Mouse (Mus musculus): ENCODE results near the gene Fgfr2.
A peak's percentile ranks its signal among the peaks of the same experiment; 100 is the strongest.

Fgfr2 gene

GRCm38 (mm10) chr7:130659129-130659528 lies 2464.0 kb downstream of the Fgfr2 start:
- no peak for DNase-seq

- DNase-seq: peak; percentile 77
Observed at GRCm38 (mm10) chr7:130657751-130658150, 2465.4 kb downstream of the Fgfr2 start.

GRCm38 (mm10) chr7:130656965-130657364 lies 2466.2 kb downstream of the Fgfr2 start:
- DNase-seq: no peak

GRCm38 (mm10) chr7:130654562-130654961 lies 2468.6 kb downstream of the Fgfr2 start:
- DNase-seq: peak; percentile 68

GRCm38 (mm10) chr7:130653036-130653555 lies 2470.1 kb downstream of the Fgfr2 start:
- peak; percentile 58 for DNase-seq

- DNase-seq: no peak
Observed at GRCm38 (mm10) chr7:130650621-130651020, 2472.5 kb downstream of the Fgfr2 start.

GRCm38 (mm10) chr7:130649257-130649656 lies 2473.9 kb downstream of the Fgfr2 start:
- DNase-seq: peak; percentile 58

- no peak for DNase-seq
Observed at GRCm38 (mm10) chr7:130648061-130648460, 2475.1 kb downstream of the Fgfr2 start.

- peak; percentile 87 for DNase-seq
Observed at GRCm38 (mm10) chr7:130646762-130647139, 2476.4 kb downstream of the Fgfr2 start.

- DNase-seq: peak; percentile 83
Observed at GRCm38 (mm10) chr7:130645994-130646761, 2477.0 kb downstream of the Fgfr2 start.

- peak; percentile 79 for DNase-seq
Observed at GRCm38 (mm10) chr7:130645332-130645993, 2477.7 kb downstream of the Fgfr2 start.

GRCm38 (mm10) chr7:130640681-130641080 lies 2482.5 kb downstream of the Fgfr2 start:
- DNase-seq: no peak

- no peak for DNase-seq
Observed at GRCm38 (mm10) chr7:130637811-130638210, 2485.3 kb downstream of the Fgfr2 start.

GRCm38 (mm10) chr7:130636902-130637301 lies 2486.2 kb downstream of the Fgfr2 start:
- no peak for DNase-seq

- DNase-seq: no peak
Observed at GRCm38 (mm10) chr7:130636274-130636673, 2486.9 kb downstream of the Fgfr2 start.

- DNase-seq: no peak
Observed at GRCm38 (mm10) chr7:130635212-130635611, 2487.9 kb downstream of the Fgfr2 start.

- peak; percentile 82 for DNase-seq
Observed at GRCm38 (mm10) chr7:130634259-130634871, 2488.8 kb downstream of the Fgfr2 start.

GRCm38 (mm10) chr7:130632379-130632732 lies 2490.8 kb downstream of the Fgfr2 start:
- DNase-seq: no peak

GRCm38 (mm10) chr7:130631553-130632378 lies 2491.4 kb downstream of the Fgfr2 start:
- DNase-seq: peak; percentile 61

GRCm38 (mm10) chr7:130630956-130631355 lies 2492.2 kb downstream of the Fgfr2 start:
- no peak for DNase-seq

- DNase-seq: no peak
Observed at GRCm38 (mm10) chr7:130629999-130630398, 2493.2 kb downstream of the Fgfr2 start.

- no peak for DNase-seq
Observed at GRCm38 (mm10) chr7:130628601-130629000, 2494.5 kb downstream of the Fgfr2 start.

- DNase-seq: no peak
Observed at GRCm38 (mm10) chr7:130625361-130625760, 2497.8 kb downstream of the Fgfr2 start.

All from kidney, adult 11 months (tissue).